Mouse (Mus musculus): ENCODE data around the gene Lrrc52. TPM values are rescaled to one million over a fixed set of nuclear protein-coding genes. Genes with fewer than 3 reads are reported as not detected.

The Lrrc52 gene
- polyA plus RNA-seq, 1 experiment: not detected

DNA sequence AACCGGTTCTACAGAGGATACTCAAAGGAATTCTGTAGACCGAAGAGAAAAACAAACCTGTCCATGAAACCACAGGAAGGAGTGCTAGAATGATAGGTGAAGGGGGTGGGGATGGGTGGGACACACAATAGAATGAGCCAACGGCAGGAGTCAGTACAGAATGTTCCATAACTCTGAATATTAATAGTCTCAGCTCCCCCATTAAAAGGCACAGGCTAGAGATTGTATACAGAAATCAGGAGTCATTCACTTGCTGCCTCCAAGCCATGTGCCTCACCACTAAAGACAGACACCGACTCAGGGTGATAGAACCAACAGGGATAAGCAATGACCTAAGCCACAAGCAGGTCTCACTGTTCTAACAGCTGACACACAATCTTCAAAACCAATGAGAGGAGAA, 16.3 kb upstream of the Lrrc52 start:
- Histone ChIP-seq H3K4me3 (ENCODE audit: insufficient read depth, low read length) (no peak overlapping the region), H3K4me1 (ENCODE audit: control insufficient read depth, insufficient read depth, low read length) (no peaks in the 10 kb centered on the region), H3K27ac (ENCODE audit: insufficient read depth, low read length) (no peak overlapping the region)
- TF ChIP-seq POLR2A (IDR thresholded peaks at IDR 0.05; ENCODE audit: low read depth, low read length) (no peak), CTCF (IDR thresholded peaks at IDR 0.05; ENCODE audit: borderline replicate concordance, insufficient read depth, low read length) (no peak)

DNA sequence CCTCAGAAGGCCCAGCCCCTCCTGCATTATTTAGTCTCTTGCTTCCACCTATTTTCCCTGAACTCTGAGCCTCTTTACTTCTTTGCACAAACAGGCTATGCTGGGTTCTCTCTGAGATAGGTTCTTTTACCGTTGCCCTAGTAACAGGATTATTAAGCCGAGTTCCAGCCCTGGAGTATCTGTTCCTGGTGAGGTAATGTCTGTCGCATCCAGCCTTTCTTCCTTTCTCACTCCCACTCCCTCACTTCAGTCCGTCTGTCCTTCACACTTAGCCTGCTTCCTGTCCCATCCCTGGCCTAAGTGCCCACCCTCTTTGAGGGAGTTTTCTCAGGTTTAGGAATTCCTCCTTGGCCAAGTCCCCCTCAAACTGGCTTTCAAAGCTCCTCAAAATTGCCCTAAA, 7.0 kb upstream of the Lrrc52 start:
- Histone ChIP-seq H3K4me3 (ENCODE audit: insufficient read depth, low read length) (no peak overlapping the region), H3K27ac (ENCODE audit: insufficient read depth, low read length) (no peak overlapping the region), H3K4me1 (ENCODE audit: control insufficient read depth, insufficient read depth, low read length) (peaks cover 2% of the 10 kb centered on the region; the same call in 1 of the 2 replicates)
- no peak for TF ChIP-seq CTCF (IDR thresholded peaks at IDR 0.05; ENCODE audit: borderline replicate concordance, insufficient read depth, low read length)
- TF ChIP-seq POLR2A (IDR thresholded peaks at IDR 0.05; ENCODE audit: low read depth, low read length): no peak

DNA sequence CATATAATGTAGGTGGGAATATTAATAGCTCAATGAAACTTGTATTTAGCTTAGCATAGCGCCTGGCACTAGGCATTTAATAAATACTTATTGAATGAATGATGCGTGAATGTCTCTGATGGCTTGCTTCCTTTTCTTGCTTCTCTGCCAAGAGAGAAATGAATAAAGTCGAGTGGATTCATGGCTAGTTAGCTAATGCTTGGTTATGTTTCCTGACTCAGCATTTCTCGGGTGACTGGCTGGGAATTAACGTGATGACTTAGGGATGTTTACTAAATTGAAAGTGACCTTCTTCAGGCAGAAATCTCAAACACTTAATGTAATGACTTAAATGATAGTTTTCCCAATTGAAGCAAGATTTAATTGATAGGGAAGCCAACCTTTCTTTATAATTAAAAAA, 1.3 kb upstream of the Lrrc52 start:
- Histone ChIP-seq H3K27ac (ENCODE audit: insufficient read depth, low read length) (no peak overlapping the region), H3K4me1 (ENCODE audit: control insufficient read depth, insufficient read depth, low read length) (no peaks in the 10 kb centered on the region; the same call in 1 of the 2 replicates), H3K4me3 (ENCODE audit: insufficient read depth, low read length) (no peak overlapping the region)
- TF ChIP-seq CTCF (IDR thresholded peaks at IDR 0.05; ENCODE audit: borderline replicate concordance, insufficient read depth, low read length) (no peak), POLR2A (IDR thresholded peaks at IDR 0.05; ENCODE audit: low read depth, low read length) (no peak)

GRCm38 (mm10) chr1:167457311-167457710, 9.3 kb downstream of the Lrrc52 start:
- no peak for TF ChIP-seq CTCF (IDR thresholded peaks at IDR 0.05; ENCODE audit: borderline replicate concordance, insufficient read depth, low read length)
- TF ChIP-seq POLR2A (IDR thresholded peaks at IDR 0.05; ENCODE audit: low read depth, low read length): no peak
- no peak overlapping the region for H3K4me3 ChIP-seq (ENCODE audit: insufficient read depth, low read length)
- no peak overlapping the region for H3K27ac ChIP-seq (ENCODE audit: insufficient read depth, low read length)
- no peaks in the 10 kb centered on the region for H3K4me1 ChIP-seq (ENCODE audit: control insufficient read depth, insufficient read depth, low read length)

GRCm38 (mm10) chr1:167453048-167453447, 13.5 kb downstream of the Lrrc52 start:
- Histone ChIP-seq H3K4me3 (ENCODE audit: insufficient read depth, low read length) (no peak overlapping the region), H3K4me1 (ENCODE audit: control insufficient read depth, insufficient read depth, low read length) (no peaks in the 10 kb centered on the region), H3K27ac (ENCODE audit: insufficient read depth, low read length) (no peak overlapping the region)
- TF ChIP-seq CTCF (IDR thresholded peaks at IDR 0.05; ENCODE audit: borderline replicate concordance, insufficient read depth, low read length) (no peak), POLR2A (IDR thresholded peaks at IDR 0.05; ENCODE audit: low read depth, low read length) (no peak)

- Histone ChIP-seq H3K4me1 (ENCODE audit: control insufficient read depth, insufficient read depth, low read length) (no peaks in the 10 kb centered on the region), H3K4me3 (ENCODE audit: insufficient read depth, low read length) (no peak overlapping the region), H3K27ac (ENCODE audit: insufficient read depth, low read length) (no peak overlapping the region)
- TF ChIP-seq POLR2A (IDR thresholded peaks at IDR 0.05; ENCODE audit: low read depth, low read length) (no peak), CTCF (IDR thresholded peaks at IDR 0.05; ENCODE audit: borderline replicate concordance, insufficient read depth, low read length) (no peak)
Measured at GRCm38 (mm10) chr1:167452456-167452855, 14.1 kb downstream of the Lrrc52 start.

GRCm38 (mm10) chr1:167448598-167448997, 18.0 kb downstream of the Lrrc52 start:
- no peak for TF ChIP-seq CTCF (IDR thresholded peaks at IDR 0.05; ENCODE audit: borderline replicate concordance, insufficient read depth, low read length)
- TF ChIP-seq POLR2A (IDR thresholded peaks at IDR 0.05; ENCODE audit: low read depth, low read length): no peak
- Histone ChIP-seq H3K4me1 (ENCODE audit: control insufficient read depth, insufficient read depth, low read length) (no peaks in the 10 kb centered on the region), H3K4me3 (ENCODE audit: insufficient read depth, low read length) (no peak overlapping the region), H3K27ac (ENCODE audit: insufficient read depth, low read length) (no peak overlapping the region)

DNA sequence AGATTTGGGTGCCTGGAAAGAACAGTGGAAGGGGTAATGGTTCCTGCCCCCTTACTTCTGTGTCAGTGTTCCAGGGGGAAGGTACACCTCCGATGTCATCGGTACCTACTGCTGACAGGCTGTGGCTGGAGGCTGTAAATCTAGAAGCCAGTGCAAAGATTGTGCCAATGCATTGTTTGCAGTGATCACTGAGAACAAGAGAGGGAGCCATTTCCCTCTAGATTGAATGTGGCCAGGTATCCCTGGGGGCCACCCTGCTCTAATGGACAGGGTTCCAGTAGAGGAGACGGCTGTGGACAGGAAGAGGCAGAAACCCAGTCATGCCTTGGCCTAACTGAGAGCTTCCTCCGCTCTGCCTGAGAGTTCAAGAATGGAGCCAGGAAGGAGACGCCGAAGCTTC, 18.5 kb downstream of the Lrrc52 start:
- Histone ChIP-seq H3K4me1 (ENCODE audit: control insufficient read depth, insufficient read depth, low read length) (no peaks in the 10 kb centered on the region), H3K27ac (ENCODE audit: insufficient read depth, low read length) (no peak overlapping the region), H3K4me3 (ENCODE audit: insufficient read depth, low read length) (no peak overlapping the region)
- no peak for TF ChIP-seq CTCF (IDR thresholded peaks at IDR 0.05; ENCODE audit: borderline replicate concordance, insufficient read depth, low read length)

- Histone ChIP-seq H3K27ac (ENCODE audit: insufficient read depth, low read length) (no peak overlapping the region), H3K4me3 (ENCODE audit: insufficient read depth, low read length) (no peak overlapping the region), H3K4me1 (ENCODE audit: control insufficient read depth, insufficient read depth, low read length) (no peaks in the 10 kb centered on the region)
- TF ChIP-seq CTCF (IDR thresholded peaks at IDR 0.05; ENCODE audit: borderline replicate concordance, insufficient read depth, low read length): no peak
- TF ChIP-seq POLR2A (IDR thresholded peaks at IDR 0.05; ENCODE audit: low read depth, low read length): no peak
Measured at GRCm38 (mm10) chr1:167446516-167446915, 20.1 kb downstream of the Lrrc52 start.

DNA sequence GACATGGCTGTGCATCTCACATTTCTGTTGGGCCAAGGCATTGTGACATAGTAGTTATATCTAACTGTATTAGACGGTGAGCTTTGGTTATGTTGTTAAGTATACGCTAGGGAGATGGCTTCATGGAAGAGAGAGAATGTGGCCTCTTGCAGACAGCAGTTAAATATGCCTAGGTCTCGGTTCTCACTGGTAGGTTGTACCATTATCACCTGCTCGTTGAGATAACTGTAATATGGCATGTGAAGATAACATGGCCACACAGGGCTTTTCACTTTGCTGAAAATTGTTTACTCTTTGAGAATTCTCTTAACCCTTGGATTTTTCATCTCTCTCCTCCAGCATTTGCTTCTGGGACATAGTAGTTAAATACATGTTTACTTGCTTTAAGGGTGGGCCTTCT, 21.4 kb downstream of the Lrrc52 start:
- Histone ChIP-seq H3K4me3 (ENCODE audit: insufficient read depth, low read length) (no peak overlapping the region), H3K4me1 (ENCODE audit: control insufficient read depth, insufficient read depth, low read length) (no peaks in the 10 kb centered on the region), H3K27ac (ENCODE audit: insufficient read depth, low read length) (no peak overlapping the region)
- TF ChIP-seq CTCF (IDR thresholded peaks at IDR 0.05; ENCODE audit: borderline replicate concordance, insufficient read depth, low read length) (no peak), POLR2A (IDR thresholded peaks at IDR 0.05; ENCODE audit: low read depth, low read length) (no peak)

Data from embryonic fibroblast, embryonic 13.5 days (primary cell).